Mouse (Mus musculus): ENCODE results near the gene Reck.

GRCm38 (mm10) chr4:43964951-43965684, 89.8 kb downstream of the Reck start:
- TF ChIP-seq GATA1 (IDR thresholded peaks at IDR 0.05; ENCODE audit: low read length) = no peak
- no peak for TF ChIP-seq TAL1 (IDR thresholded peaks at IDR 0.05; ENCODE audit: low read length)

All from erythroblast, embryonic 14.5 days (primary cell).